Comparison of ENCODE assay signal across 33 mouse cellular contexts in the genomic region with DNA sequence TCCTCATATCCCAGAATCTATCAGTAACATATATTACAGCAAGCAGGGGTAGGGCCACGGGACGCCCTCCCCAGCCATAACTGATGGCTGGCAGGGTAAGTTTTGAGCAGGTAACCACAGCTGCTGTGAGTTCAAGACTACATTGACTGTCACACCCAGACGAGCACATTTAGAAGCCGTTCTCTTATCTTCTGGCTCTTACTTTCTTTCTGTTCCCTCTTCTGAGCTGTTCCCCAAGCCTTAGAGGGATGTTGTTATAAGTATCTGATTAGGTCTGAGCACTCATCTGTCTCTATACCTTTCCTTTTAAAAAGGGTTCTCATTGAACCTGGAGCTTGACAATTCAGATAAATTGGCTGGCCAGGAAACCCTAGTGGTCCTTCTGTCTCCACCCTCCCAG. TPM values are rescaled to one million over a fixed set of nuclear protein-coding genes. Genes with fewer than 3 reads are reported as not detected.
"Had no signal": no experiment of that assay in that cellular context is flagged by ENCODE, and none has a peak within 500 bp of the region (broad histone marks: within the 10 kb centered on the region; RNA-seq: fewer than 3 reads in every experiment).

No protein-coding gene starts in this region.

- H3K9ac ChIP-seq: limb, embryonic 12.5 days; limb, embryonic 13.5 days; limb, embryonic 15.5 days; liver, embryonic 13.5 days; liver, embryonic 14.5 days; liver, embryonic 15.5 days; liver, postnatal 0 days; lung, embryonic 14.5 days; lung, embryonic 15.5 days; midbrain, embryonic 12.5 days; midbrain, embryonic 15.5 days; neural tube, embryonic 12.5 days had no signal

- H3K4me3 ChIP-seq: left cerebral cortex, adult 2 months; limb, embryonic 10.5 days; limb, embryonic 12.5 days; limb, embryonic 13.5 days; limb, embryonic 15.5 days; liver, embryonic 13.5 days; liver, embryonic 15.5 days; lung, embryonic 15.5 days; megakaryocyte, embryonic 14.5 days; midbrain, embryonic 10.5 days; midbrain, embryonic 12.5 days; midbrain, embryonic 15.5 days; myocyte; neural tube, embryonic 12.5 days had no signal

- H3K4me2 ChIP-seq: limb, embryonic 12.5 days; limb, embryonic 13.5 days; limb, embryonic 15.5 days; liver, embryonic 11.5 days; liver, embryonic 13.5 days; liver, embryonic 15.5 days; lung, embryonic 14.5 days; lung, embryonic 15.5 days; midbrain, embryonic 11.5 days; midbrain, embryonic 12.5 days; midbrain, embryonic 15.5 days; neural tube, embryonic 12.5 days had no signal

- H3K27me3 ChIP-seq: limb, embryonic 12.5 days; limb, embryonic 13.5 days; limb, embryonic 15.5 days; liver, embryonic 13.5 days; liver, embryonic 15.5 days; lung, embryonic 15.5 days; megakaryocyte, embryonic 14.5 days; midbrain, embryonic 12.5 days; midbrain, embryonic 15.5 days; neural tube, embryonic 12.5 days had no signal

- H3K4me1 ChIP-seq: limb, embryonic 10.5 days; limb, embryonic 12.5 days; limb, embryonic 13.5 days; limb, embryonic 15.5 days; lung, embryonic 15.5 days; midbrain, embryonic 10.5 days; midbrain, embryonic 12.5 days; midbrain, embryonic 15.5 days; neural tube, embryonic 12.5 days had no signal

- ATAC-seq: liver, postnatal 0 days; lung, postnatal 0 days; midbrain, embryonic 15.5 days; midbrain, embryonic 16.5 days had no signal

- H3K9me3 ChIP-seq: limb, embryonic 10.5 days; limb, embryonic 12.5 days; limb, embryonic 13.5 days; limb, embryonic 15.5 days; liver, embryonic 13.5 days; liver, embryonic 15.5 days; lung, embryonic 15.5 days; megakaryocyte, embryonic 14.5 days; midbrain, embryonic 10.5 days; midbrain, embryonic 12.5 days; midbrain, embryonic 15.5 days; neural tube, embryonic 12.5 days had no signal

- H3K27ac ChIP-seq: left cerebral cortex, adult 2 months; limb, embryonic 10.5 days; limb, embryonic 12.5 days; limb, embryonic 13.5 days; limb, embryonic 15.5 days; liver, embryonic 13.5 days; liver, embryonic 14.5 days; liver, embryonic 15.5 days; lung, embryonic 15.5 days; macrophage; midbrain, embryonic 10.5 days; midbrain, embryonic 12.5 days; midbrain, embryonic 15.5 days; neural tube, embryonic 12.5 days had no signal

- H3K36me3 ChIP-seq: liver, embryonic 13.5 days; liver, embryonic 15.5 days; lung, embryonic 15.5 days; midbrain, embryonic 12.5 days; midbrain, embryonic 15.5 days; neural tube, embryonic 12.5 days had no signal

- DNase-seq: left cerebral cortex, postnatal 4 days; liver; liver, embryonic 13.5 days; liver, postnatal 0 days; lung, adult 18-20 months; lung, embryonic 14.5 days; lung, postnatal 10 days; lung, postnatal 14 days; lung, postnatal 36 days; lung, postnatal 4 days; midbrain, embryonic 14.5 days had no signal

RNA-seq across cellular contexts. Expression of gene 1110032F04Rik, which starts 38.1 kb away (rescaled TPM):
- total RNA-seq: liver, adult 2 months; megakaryocyte progenitor cell, adult 5-6 weeks; monocyte, adult 5-6 weeks had no signal
- polyA plus RNA-seq: liver, adult 2 months; macrophage; myocyte had no signal
